Mouse (Mus musculus): ENCODE results near the gene Bach2. TPM values are rescaled to one million over a fixed set of nuclear protein-coding genes. Genes with fewer than 3 reads are reported as not detected.

Bach2 gene
- polyA plus RNA-seq, 1 experiment from 2014 or later, result 7.3 TPM

GRCm38 (mm10) chr4:32357996-32358600 is 119.5 kb downstream of the Bach2 start:
- 51% methylated on average over 12 of the region's 12 CpGs for WGBS
- no peaks in the 10 kb centered on the region for H3K9me3 ChIP-seq (ENCODE audit: control insufficient read depth, low read length)
- ATAC-seq (ENCODE audit: low read depth), result peak; percentile 51
- DNase-seq (ENCODE audit: low spot score), result no peak
- peak overlapping the region; percentile 25; the same call in 1 of the 2 replicates for H3K4me2 ChIP-seq (ENCODE audit: low read depth, low read length)
- H3K27ac ChIP-seq (replicated peaks; ENCODE audit: low read depth, low read length), result peak overlapping the region; percentile 49
- no peaks in the 10 kb centered on the region for H3K36me3 ChIP-seq (ENCODE audit: control insufficient read depth, insufficient read depth, low read length)
- H3K27me3 ChIP-seq (replicated peaks; ENCODE audit: control insufficient read depth, insufficient read depth, low read length), result no peaks in the 10 kb centered on the region
- H3K4me3 ChIP-seq (ENCODE audit: low read depth, low read length), result no peak overlapping the region
- peaks cover 34% of the 10 kb centered on the region for H3K4me1 ChIP-seq (ENCODE audit: control insufficient read depth, insufficient read depth, low read length)
- H3K9ac ChIP-seq (ENCODE audit: low read depth, low read length), result no peak overlapping the region

GRCm38 (mm10) chr4:32358602-32359464 is 120.2 kb downstream of the Bach2 start:
- Histone ChIP-seq H3K27ac (replicated peaks; ENCODE audit: low read depth, low read length) (peak overlapping the region; percentile 49), H3K27me3 (replicated peaks; ENCODE audit: control insufficient read depth, insufficient read depth, low read length) (no peaks in the 10 kb centered on the region), H3K9me3 (ENCODE audit: control insufficient read depth, low read length) (no peaks in the 10 kb centered on the region), H3K9ac (ENCODE audit: low read depth, low read length) (no peak overlapping the region), H3K4me2 (ENCODE audit: low read depth, low read length) (peak overlapping the region; percentile 27; the same call in 1 of the 2 replicates), H3K4me1 (ENCODE audit: control insufficient read depth, insufficient read depth, low read length) (peaks cover 40% of the 10 kb centered on the region), H3K36me3 (ENCODE audit: control insufficient read depth, insufficient read depth, low read length) (no peaks in the 10 kb centered on the region), H3K4me3 (ENCODE audit: low read depth, low read length) (no peak overlapping the region)
- DNase-seq (ENCODE audit: low spot score) (peak; percentile 83), ATAC-seq (ENCODE audit: low read depth) (peak; percentile 70)
- whole genome bisulfite sequencing, result 27% methylated on average over 12 of the region's 12 CpGs

GRCm38 (mm10) chr4:32359634-32360033 is 121.0 kb downstream of the Bach2 start:
- H3K27me3 ChIP-seq (replicated peaks; ENCODE audit: control insufficient read depth, insufficient read depth, low read length), result no peaks in the 10 kb centered on the region; the same call in 1 of the 2 replicates
- no peak overlapping the region for H3K9ac ChIP-seq (ENCODE audit: low read depth, low read length)
- H3K36me3 ChIP-seq (ENCODE audit: control insufficient read depth, insufficient read depth, low read length), result no peaks in the 10 kb centered on the region
- no peak overlapping the region for H3K4me3 ChIP-seq (ENCODE audit: low read depth, low read length)
- H3K9me3 ChIP-seq (ENCODE audit: control insufficient read depth, low read length), result no peaks in the 10 kb centered on the region
- H3K27ac ChIP-seq (replicated peaks; ENCODE audit: low read depth, low read length), result 0 out of 2 replicates have a peak overlapping the region, but pooled peaks have one; percentile 49
- ATAC-seq (ENCODE audit: low read depth) (no peak; the same call in 1 of the 2 replicates), DNase-seq (ENCODE audit: low spot score) (no peak)
- 36% methylated on average over 3 of the region's 3 CpGs for WGBS
- H3K4me2 ChIP-seq (ENCODE audit: low read depth, low read length), result no peak overlapping the region
- H3K4me1 ChIP-seq (ENCODE audit: control insufficient read depth, insufficient read depth, low read length), result peaks cover 46% of the 10 kb centered on the region

GRCm38 (mm10) chr4:32360496-32360895 is 121.9 kb downstream of the Bach2 start:
- ATAC-seq (ENCODE audit: low read depth) (no peak), DNase-seq (ENCODE audit: low spot score) (no peak)
- Histone ChIP-seq H3K27me3 (replicated peaks; ENCODE audit: control insufficient read depth, insufficient read depth, low read length) (no peaks in the 10 kb centered on the region; the same call in 1 of the 2 replicates), H3K4me3 (ENCODE audit: low read depth, low read length) (no peak overlapping the region), H3K27ac (replicated peaks; ENCODE audit: low read depth, low read length) (no peak overlapping the region), H3K9ac (ENCODE audit: low read depth, low read length) (no peak overlapping the region), H3K36me3 (ENCODE audit: control insufficient read depth, insufficient read depth, low read length) (no peaks in the 10 kb centered on the region), H3K4me1 (ENCODE audit: control insufficient read depth, insufficient read depth, low read length) (peaks cover 54% of the 10 kb centered on the region), H3K9me3 (ENCODE audit: control insufficient read depth, low read length) (no peaks in the 10 kb centered on the region), H3K4me2 (ENCODE audit: low read depth, low read length) (no peak overlapping the region)
- WGBS, result 83% methylated on average over 5 of the region's 5 CpGs

- peak; percentile 30; the same call in 1 of the 2 replicates for ATAC-seq (ENCODE audit: low read depth)
- Histone ChIP-seq H3K27ac (replicated peaks; ENCODE audit: low read depth, low read length) (no peak overlapping the region), H3K27me3 (replicated peaks; ENCODE audit: control insufficient read depth, insufficient read depth, low read length) (no peaks in the 10 kb centered on the region; the same call in 1 of the 2 replicates), H3K9ac (ENCODE audit: low read depth, low read length) (no peak overlapping the region), H3K4me2 (ENCODE audit: low read depth, low read length) (0 out of 2 replicates have a peak overlapping the region, but pooled peaks have one; percentile 18), H3K36me3 (ENCODE audit: control insufficient read depth, insufficient read depth, low read length) (no peaks in the 10 kb centered on the region), H3K9me3 (ENCODE audit: control insufficient read depth, low read length) (no peaks in the 10 kb centered on the region), H3K4me3 (ENCODE audit: low read depth, low read length) (no peak overlapping the region), H3K4me1 (ENCODE audit: control insufficient read depth, insufficient read depth, low read length) (peaks cover 48% of the 10 kb centered on the region)
- 26% methylated on average over 14 of the region's 14 CpGs for WGBS
- no peak for DNase-seq (ENCODE audit: low spot score)
Measured at GRCm38 (mm10) chr4:32363488-32363984, 124.9 kb downstream of the Bach2 start.

- peak; percentile 69 for DNase-seq (ENCODE audit: low spot score)
- peak overlapping the region; percentile 17 for H3K4me2 ChIP-seq (ENCODE audit: low read depth, low read length)
- H3K9ac ChIP-seq (ENCODE audit: low read depth, low read length), result no peak overlapping the region
- no peaks in the 10 kb centered on the region; the same call in 1 of the 2 replicates for H3K27me3 ChIP-seq (replicated peaks; ENCODE audit: control insufficient read depth, insufficient read depth, low read length)
- H3K9me3 ChIP-seq (ENCODE audit: control insufficient read depth, low read length), result no peaks in the 10 kb centered on the region
- no peaks in the 10 kb centered on the region for H3K36me3 ChIP-seq (ENCODE audit: control insufficient read depth, insufficient read depth, low read length)
- peak overlapping the region; percentile 58; the same call in 1 of the 2 replicates for H3K27ac ChIP-seq (replicated peaks; ENCODE audit: low read depth, low read length)
- ATAC-seq (ENCODE audit: low read depth), result no peak
- WGBS, result 23% methylated on average over 13 of the region's 13 CpGs
- peaks cover 44% of the 10 kb centered on the region for H3K4me1 ChIP-seq (ENCODE audit: control insufficient read depth, insufficient read depth, low read length)
- no peak overlapping the region for H3K4me3 ChIP-seq (ENCODE audit: low read depth, low read length)
Measured at GRCm38 (mm10) chr4:32365144-32365907, 126.7 kb downstream of the Bach2 start.

GRCm38 (mm10) chr4:32366176-32366575 is 127.6 kb downstream of the Bach2 start:
- WGBS, result 73% methylated on average over 2 of the region's 2 CpGs
- Histone ChIP-seq H3K9me3 (ENCODE audit: control insufficient read depth, low read length) (no peaks in the 10 kb centered on the region), H3K27ac (replicated peaks; ENCODE audit: low read depth, low read length) (peak overlapping the region; percentile 58; the same call in 1 of the 2 replicates), H3K9ac (ENCODE audit: low read depth, low read length) (no peak overlapping the region), H3K4me1 (ENCODE audit: control insufficient read depth, insufficient read depth, low read length) (peaks cover 44% of the 10 kb centered on the region), H3K27me3 (replicated peaks; ENCODE audit: control insufficient read depth, insufficient read depth, low read length) (no peaks in the 10 kb centered on the region; the same call in 1 of the 2 replicates), H3K36me3 (ENCODE audit: control insufficient read depth, insufficient read depth, low read length) (no peaks in the 10 kb centered on the region), H3K4me2 (ENCODE audit: low read depth, low read length) (no peak overlapping the region), H3K4me3 (ENCODE audit: low read depth, low read length) (no peak overlapping the region)
- ATAC-seq (ENCODE audit: low read depth) (no peak), DNase-seq (ENCODE audit: low spot score) (no peak)

- Histone ChIP-seq H3K4me1 (ENCODE audit: control insufficient read depth, insufficient read depth, low read length) (peaks cover 48% of the 10 kb centered on the region), H3K9ac (ENCODE audit: low read depth, low read length) (no peak overlapping the region), H3K27me3 (replicated peaks; ENCODE audit: control insufficient read depth, insufficient read depth, low read length) (no peaks in the 10 kb centered on the region; the same call in 1 of the 2 replicates), H3K36me3 (ENCODE audit: control insufficient read depth, insufficient read depth, low read length) (no peaks in the 10 kb centered on the region), H3K9me3 (ENCODE audit: control insufficient read depth, low read length) (no peaks in the 10 kb centered on the region), H3K27ac (replicated peaks; ENCODE audit: low read depth, low read length) (no peak overlapping the region), H3K4me3 (ENCODE audit: low read depth, low read length) (no peak overlapping the region), H3K4me2 (ENCODE audit: low read depth, low read length) (no peak overlapping the region)
- DNase-seq (ENCODE audit: low spot score), result no peak
- 54% methylated on average over 8 of the region's 8 CpGs for whole genome bisulfite sequencing
- ATAC-seq (ENCODE audit: low read depth), result no peak
Measured at GRCm38 (mm10) chr4:32368345-32368744, 129.7 kb downstream of the Bach2 start.
